Mouse (Mus musculus) olfactory bulb, adult 2 months (tissue): Measurements from ENCODE around the gene Selenow.

Experiments used
- CTCF ChIP-seq: fragments of 200-500 bp; IDR thresholded peaks from 2 replicates; pipeline ENCODE4 v1.5.1; 2012; ENCODE audit warnings: low read depth, mild to moderate bottlenecking, low read length, moderate library complexity; ENCODE audit not compliant: insufficient read depth
- POLR2A ChIP-seq: fragments of 200-500 bp; IDR thresholded peaks from 2 replicates; pipeline ENCODE4 v1.6.1; 2012; ENCODE audit warnings: mild to moderate bottlenecking, low read depth, low read length, moderate library complexity; ENCODE audit not compliant: insufficient read depth

DNA sequence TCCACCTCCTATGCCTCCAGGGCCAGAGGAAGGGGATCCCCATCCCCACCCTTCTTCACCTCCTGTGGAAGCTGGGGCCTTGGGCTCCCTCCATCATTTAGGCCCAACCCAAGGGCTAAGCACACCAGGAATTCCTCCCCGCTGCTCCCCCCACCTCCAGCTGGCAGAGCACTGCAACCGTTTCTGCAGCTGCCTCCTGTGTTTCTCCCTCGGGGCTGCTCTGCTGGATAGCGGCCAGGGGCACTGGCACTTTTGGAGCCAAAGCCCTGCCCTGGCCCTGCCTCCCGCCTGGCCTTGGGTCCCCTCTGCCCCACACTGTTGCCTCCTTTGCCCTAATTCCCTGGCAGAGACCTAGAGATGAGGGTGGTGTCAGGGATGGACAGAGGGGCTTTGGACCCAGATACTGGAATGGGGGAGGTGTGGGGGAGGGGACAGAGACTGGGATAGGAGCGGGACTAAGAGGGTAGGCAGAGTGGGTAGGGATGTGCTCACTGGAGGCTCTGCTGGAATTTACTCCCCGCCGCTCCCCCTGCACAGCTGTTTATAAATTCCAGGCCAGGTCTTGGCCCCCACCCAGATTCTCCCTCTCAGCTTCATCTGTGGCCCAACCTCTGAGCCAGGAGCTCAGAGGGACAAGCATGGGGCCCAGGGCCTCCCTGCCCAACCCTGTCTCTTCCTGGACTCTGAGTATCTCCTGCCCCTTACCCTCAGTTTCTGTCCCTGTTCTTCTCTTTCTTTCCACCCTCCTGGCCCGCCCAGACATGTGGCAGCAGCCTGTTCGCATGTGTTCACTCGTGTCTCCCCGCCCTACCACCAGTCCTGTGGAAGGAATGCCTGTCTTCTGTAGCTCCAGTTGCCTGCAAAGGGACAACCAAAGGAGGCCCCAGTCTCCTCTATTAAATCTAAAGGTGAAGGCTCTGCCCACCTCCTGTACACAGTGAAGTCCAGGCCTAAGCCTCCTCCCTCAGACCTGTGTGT lies 40.4 kb upstream of the Selenow start:
- TF ChIP-seq CTCF (no peak), POLR2A (no peak)
